Mouse (Mus musculus) myocyte (in vitro differentiated cells): ENCODE results near the gene Dnm1. TPM values are rescaled to one million over a fixed set of nuclear protein-coding genes. Genes with fewer than 3 reads are reported as not detected.

Source experiments
- H3K27me3 ChIP-seq: one replicate; pipeline ENCODE4 v1.6.1; 2011; ENCODE audit not compliant: control insufficient read depth, insufficient read depth, insufficient read length
- H3K36me3 ChIP-seq: one replicate; pipeline ENCODE4 v1.6.1; 2011; ENCODE audit not compliant: control insufficient read depth, insufficient read depth
- H3K4me2 ChIP-seq: one replicate; pipeline ENCODE4 v1.6.1; 2011; ENCODE audit warnings: low read depth, control low read depth
- H3K4me3 ChIP-seq: one replicate; pipeline ENCODE4 v1.5.1; 2011; ENCODE audit warnings: mild to moderate bottlenecking, control low read depth, moderate library complexity
- H3K79me2 ChIP-seq: one replicate; pipeline ENCODE4 v1.6.1; 2011; ENCODE audit not compliant: control insufficient read depth, insufficient read depth
- H3ac ChIP-seq: one replicate; pipeline ENCODE4 v1.6.1; 2011; ENCODE audit not compliant: control insufficient read depth, insufficient read length
- CEBPB ChIP-seq: IDR thresholded peaks from 2 replicates; pipeline ENCODE4 v1.6.1; 2011; ENCODE audit warnings: mild to moderate bottlenecking, moderate library complexity; ENCODE audit not compliant: poor library complexity, insufficient read depth, severe bottlenecking
- E2F4 ChIP-seq: IDR thresholded peaks from one replicate; pipeline ENCODE4 v1.6.1; 2011; ENCODE audit warnings: mild to moderate bottlenecking, control low read depth, moderate library complexity; ENCODE audit not compliant: insufficient read depth
- MAX ChIP-seq: IDR thresholded peaks from one replicate; pipeline ENCODE4 v1.6.1; 2011; ENCODE audit warnings: low read depth, mild to moderate bottlenecking, control low read depth
- MYOD1 ChIP-seq, 3 experiments: IDR thresholded peaks; one replicate each; pipeline ENCODE4 v1.6.1; 2011; ENCODE audit warnings: control low read depth in 2 of 3, low read depth in 2 of 3, mild to moderate bottlenecking in 2 of 3, moderate library complexity in 1 of 3; ENCODE audit not compliant: insufficient read length in 2 of 3, control insufficient read depth in 1 of 3
- MYOG ChIP-seq, 3 experiments: IDR thresholded peaks; one replicate each; pipeline ENCODE4 v1.6.1; 2011; ENCODE audit warnings: control low read depth in 2 of 3, low read depth in 2 of 3, mild to moderate bottlenecking in 2 of 3; ENCODE audit not compliant: insufficient read length in 2 of 3, control insufficient read depth in 1 of 3, insufficient read depth in 1 of 3
- POLR2A ChIP-seq: IDR thresholded peaks from one replicate; pipeline ENCODE4 v1.6.1; 2011; ENCODE audit warnings: low read depth, mild to moderate bottlenecking, control low read depth, moderate library complexity; ENCODE audit not compliant: insufficient read length
- POLR2AphosphoS2 ChIP-seq: IDR thresholded peaks from one replicate; pipeline ENCODE4 v1.6.1; 2011; ENCODE audit warnings: low read depth, control low read depth; ENCODE audit not compliant: insufficient read length
- REST ChIP-seq: IDR thresholded peaks from one replicate; pipeline ENCODE4 v1.6.1; 2011; ENCODE audit warnings: mild to moderate bottlenecking, control low read depth, moderate library complexity; ENCODE audit not compliant: insufficient read depth, insufficient read length
- SRF ChIP-seq: IDR thresholded peaks from one replicate; pipeline ENCODE4 v1.6.1; 2011; ENCODE audit warnings: low read depth; ENCODE audit not compliant: control insufficient read depth, insufficient read length
- TCF12 ChIP-seq: IDR thresholded peaks from one replicate; pipeline ENCODE4 v1.6.1; 2011; ENCODE audit warnings: mild to moderate bottlenecking, control low read depth; ENCODE audit not compliant: poor library complexity, insufficient read depth, severe bottlenecking
- TCF3 ChIP-seq: IDR thresholded peaks from one replicate; pipeline ENCODE4 v1.6.1; 2011; ENCODE audit warnings: low read depth, control low read depth; ENCODE audit not compliant: insufficient read length
- USF1 ChIP-seq: IDR thresholded peaks from one replicate; pipeline ENCODE4 v1.6.1; 2011; ENCODE audit warnings: low read depth, mild to moderate bottlenecking, control low read depth, moderate library complexity
- polyA plus RNA-seq: library from polyadenylated mRNA; unstranded; fragments of >200 nt; fragmentation: generic; extraction: Trizol; gene quantifications from one replicate; pipeline ENCODE4 v1.2.1, GENCODE M21; 2012; ENCODE audit warnings: missing spikeins

Gene Dnm1
- polyA plus RNA-seq, 1 experiment, result 44.0 TPM

- Histone ChIP-seq H3K27me3 (no peaks in the 10 kb centered on the region), H3K79me2 (peaks cover 8% of the 10 kb centered on the region), H3K36me3 (peaks cover 4% of the 10 kb centered on the region), H3K4me2 (peak within 1 kb of the TSS; percentile 93), H3ac (peak within 1 kb of the TSS; percentile 31), H3K4me3 (peak within 1 kb of the TSS; percentile 58)
- TF ChIP-seq TCF12, result no peak
- TF ChIP-seq SRF, result no peak
- no peak for TF ChIP-seq USF1
- TF ChIP-seq E2F4, result peak; percentile 58
- peak in 2 of 3 experiments; percentile 23 to 46 for TF ChIP-seq MYOD1 (IDR thresholded peaks at IDR 0.05; ENCODE audit: control insufficient read depth in 1 of 3, insufficient read length in 2 of 3, low read depth in 2 of 3)
- peak; percentile 82 for TF ChIP-seq POLR2AphosphoS2
- no peak for TF ChIP-seq CEBPB
- no peak for TF ChIP-seq TCF3
- TF ChIP-seq POLR2A, result peak; percentile 95
- no peak for TF ChIP-seq REST
Measured at GRCm38 (mm10) chr2:32259657-32260417, 93.3 kb downstream of the Dnm1 start, which contains the start of gene Uck1. Uck1 (minus strand) TSS chr2:32260159.

DNA sequence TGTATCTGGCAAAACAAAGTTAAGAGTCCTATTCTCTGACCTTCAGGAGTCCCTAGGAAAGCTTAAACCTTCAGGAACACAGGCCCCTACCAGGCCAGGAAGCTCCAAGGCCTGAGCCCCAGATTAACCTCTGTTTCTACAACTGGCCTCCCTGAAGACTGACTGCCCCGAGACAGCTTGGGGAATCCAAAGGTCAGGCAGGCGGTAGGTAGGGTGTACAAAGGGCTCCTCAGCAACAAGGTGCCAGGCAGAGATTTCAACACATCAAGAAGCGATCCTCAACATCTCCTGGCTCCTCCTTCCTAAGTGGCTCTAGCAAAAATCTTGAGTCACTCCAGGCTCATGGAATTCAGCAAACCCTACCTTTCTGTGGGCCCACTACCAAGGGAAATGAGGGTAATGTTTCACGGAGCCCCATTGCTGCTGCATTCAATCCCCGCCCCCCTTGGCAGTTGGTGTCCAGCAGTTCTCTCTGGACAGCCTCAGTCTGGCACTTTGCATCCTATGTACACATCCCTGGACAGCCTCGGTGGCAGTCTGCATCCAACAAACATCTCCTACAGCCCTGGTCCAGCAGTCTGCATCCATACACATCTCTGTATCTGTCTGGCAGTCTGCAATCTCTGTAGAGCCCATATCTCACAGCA, 94.1 kb downstream of the Dnm1 start:
- Histone ChIP-seq H3K4me2 (peak overlapping the region; percentile 93), H3K4me3 (peak overlapping the region; percentile 58), H3K79me2 (peaks cover 8% of the 10 kb centered on the region), H3ac (peak overlapping the region; percentile 31), H3K36me3 (peaks cover 4% of the 10 kb centered on the region), H3K27me3 (no peaks in the 10 kb centered on the region)
- TF ChIP-seq REST (no peak), MYOD1 (IDR thresholded peaks at IDR 0.05; ENCODE audit: control insufficient read depth in 1 of 3, insufficient read length in 2 of 3, low read depth in 2 of 3) (no peak), POLR2A (no peak), POLR2AphosphoS2 (no peak), TCF12 (no peak), SRF (no peak), E2F4 (no peak), MYOG (IDR thresholded peaks at IDR 0.05; ENCODE audit: control insufficient read depth in 1 of 3, insufficient read depth in 1 of 3, insufficient read length in 2 of 3, low read depth in 2 of 3) (no peak), TCF3 (no peak), CEBPB (no peak), USF1 (no peak), MAX (no peak)

Other genes with a start within 250 kb of the Dnm1 start
- 76.2 TPM for gene Prrc2b, start 202.3 kb downstream of the Dnm1 start, polyA plus RNA-seq
- 14.7 TPM for gene Pomt1, start 116.7 kb downstream of the Dnm1 start, polyA plus RNA-seq
- gene Uck1, start 93.2 kb downstream of the Dnm1 start, polyA plus RNA-seq, result 32.1 TPM
- gene Golga2, start 66.0 kb downstream of the Dnm1 start, polyA plus RNA-seq, result 60.7 TPM
- gene Swi5, start 65.3 kb downstream of the Dnm1 start, polyA plus RNA-seq, result 253 TPM
- gene Ciz1, start 1.0 kb downstream of the Dnm1 start, polyA plus RNA-seq, result 54.2 TPM
- gene 1110008P14Rik, start 28.6 kb upstream of the Dnm1 start, polyA plus RNA-seq, result 153 TPM
- 0.02 TPM for gene Lcn2, start 34.9 kb upstream of the Dnm1 start, polyA plus RNA-seq
- 50.6 TPM for gene Ptges2, start 42.6 kb upstream of the Dnm1 start, polyA plus RNA-seq
- gene Naif1, start 97.1 kb upstream of the Dnm1 start, polyA plus RNA-seq, result 3.0 TPM
- gene Slc25a25, start 98.1 kb upstream of the Dnm1 start, polyA plus RNA-seq, result 9.5 TPM
- 1.7 TPM for gene Fam102a, start 182.0 kb upstream of the Dnm1 start, polyA plus RNA-seq
- 47.5 TPM for gene Dpm2, start 217.5 kb upstream of the Dnm1 start, polyA plus RNA-seq
- gene Pip5kl1, start 221.5 kb upstream of the Dnm1 start, polyA plus RNA-seq, result 0.10 TPM
- gene 9430097D07Rik, start 222.3 kb upstream of the Dnm1 start, polyA plus RNA-seq, result 0.04 TPM
- gene St6galnac4, start 233.8 kb upstream of the Dnm1 start, polyA plus RNA-seq, result 75.4 TPM
- gene St6galnac6, start 246.4 kb upstream of the Dnm1 start, polyA plus RNA-seq, result 48.7 TPM